Mouse (Mus musculus) small intestine, adult 2 months (tissue): ENCODE results near the gene Sugp2.

Source experiments
- CTCF ChIP-seq: fragments of 200-500 bp; IDR thresholded peaks from 2 replicates; pipeline ENCODE4 v1.5.1; 2012; ENCODE audit warnings: low read depth, mild to moderate bottlenecking, control low read depth, inconsistent platforms, low read length, moderate library complexity, mixed read lengths; ENCODE audit not compliant: insufficient replicate concordance, insufficient read length; ENCODE audit errors: extremely low read depth
- POLR2A ChIP-seq: fragments of 200-500 bp; IDR thresholded peaks from 2 replicates; pipeline ENCODE4 v1.6.1; 2012; ENCODE audit warnings: low read depth, mild to moderate bottlenecking, control low read depth, inconsistent platforms, low read length, moderate library complexity

DNA sequence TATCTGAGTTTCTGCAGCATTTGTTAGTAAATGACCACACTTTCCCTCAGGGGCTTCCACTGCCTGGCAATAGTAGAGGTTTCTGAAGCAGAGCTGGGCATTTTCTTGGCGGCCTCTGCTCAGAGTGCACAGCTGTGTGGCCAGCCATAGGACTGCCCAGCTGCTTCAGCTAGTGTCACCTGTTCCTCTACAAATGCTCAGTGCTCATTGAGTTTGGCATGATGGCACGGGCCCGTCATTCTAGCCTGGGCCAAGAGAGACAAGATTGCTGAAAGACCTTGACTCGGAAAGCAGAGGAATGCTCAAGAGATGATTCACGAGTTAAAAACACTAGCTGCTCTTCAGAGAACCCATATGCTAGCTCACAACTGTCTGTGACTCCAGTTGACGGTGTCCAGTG, 12.6 kb downstream of the Sugp2 start:
- TF ChIP-seq POLR2A (no peak), CTCF (no peak)
